Mouse (Mus musculus) lung, postnatal 0 days (tissue): ENCODE data around the gene Hoxd8.

Experiments
- CTCF ChIP-seq: IDR thresholded peaks from 2 replicates; pipeline ENCODE4 v1.5.1; 2016; ENCODE audit warnings: antibody characterized with exemption, mild to moderate bottlenecking
- EP300 ChIP-seq: IDR thresholded peaks from 2 replicates; pipeline ENCODE4 v1.6.1; 2016; ENCODE audit warnings: antibody characterized with exemption, mild to moderate bottlenecking, control low read depth

DNA sequence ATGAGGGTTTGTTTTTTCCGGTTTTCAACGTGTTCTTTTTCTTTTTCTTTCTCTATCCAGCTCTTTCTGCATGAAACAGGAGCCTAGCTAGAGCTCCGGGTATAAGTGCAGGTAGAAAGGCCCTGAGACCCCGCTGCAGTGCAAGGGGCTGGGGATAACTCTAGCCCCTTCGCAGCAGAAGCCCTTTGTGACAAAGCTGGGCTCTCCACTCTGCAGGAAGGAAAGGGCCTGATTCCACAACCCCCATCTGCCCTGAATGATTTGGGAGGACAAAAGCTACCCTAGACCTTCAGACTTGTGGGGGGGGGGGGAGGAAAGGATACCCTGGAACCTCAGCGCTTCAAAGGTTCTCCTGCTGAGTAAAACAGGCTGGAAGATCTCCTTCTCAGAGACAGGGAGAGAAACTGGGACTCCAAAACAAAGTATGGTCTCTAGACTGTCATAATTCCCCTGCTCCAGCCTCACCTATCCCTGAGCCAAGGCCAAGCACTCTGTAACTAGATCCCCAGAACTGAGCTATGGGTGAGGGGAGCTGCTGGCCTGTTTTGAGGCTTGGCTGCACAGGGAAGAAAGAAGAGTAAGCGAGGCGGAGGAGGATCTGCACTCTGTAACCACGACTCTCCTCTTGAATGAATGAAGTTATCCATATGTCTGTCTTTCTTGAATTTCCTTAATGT, 27.9 kb upstream of the Hoxd8 start:
- no peak for TF ChIP-seq CTCF
- TF ChIP-seq EP300 = no peak
